Mouse (Mus musculus): ENCODE results near the gene Notch1. TPM values are rescaled to one million over a fixed set of nuclear protein-coding genes. Genes with fewer than 3 reads are reported as not detected.

The Notch1 gene
- polyA plus RNA-seq, 1 experiment = 4.5 TPM

DNA sequence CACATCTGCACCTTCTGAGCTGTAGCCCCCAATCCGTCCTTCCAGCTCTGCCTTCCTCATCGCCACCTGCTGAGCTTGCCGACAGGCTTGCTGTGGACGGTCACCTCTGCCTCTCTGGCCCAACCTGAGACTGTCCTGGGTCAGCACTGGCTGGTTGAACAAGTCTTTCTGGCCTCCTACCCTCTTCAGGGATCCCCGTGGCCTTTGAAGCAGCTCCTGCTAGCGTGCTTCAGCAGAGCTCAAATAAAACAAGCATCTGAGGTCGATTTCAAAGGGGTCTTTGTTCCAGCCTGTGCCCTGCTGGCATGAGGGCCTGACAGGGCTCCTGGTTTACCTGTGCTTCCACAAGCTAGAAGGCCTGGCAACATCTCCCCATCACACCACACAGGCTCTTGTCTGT, 24.3 kb upstream of the Notch1 start:
- H3K27me3 ChIP-seq (ENCODE audit: control insufficient read depth, insufficient read depth, insufficient read length) = no peaks in the 10 kb centered on the region
- H3K79me3 ChIP-seq (ENCODE audit: low read depth) = no peaks in the 10 kb centered on the region
- H3K36me3 ChIP-seq (ENCODE audit: control insufficient read depth, insufficient read depth) = no peaks in the 10 kb centered on the region
- no peaks in the 10 kb centered on the region for H3K79me2 ChIP-seq (ENCODE audit: control insufficient read depth, insufficient read depth)
- no peak overlapping the region for H3K4me3 ChIP-seq (ENCODE audit: insufficient read depth, poor library complexity, severe bottlenecking)
- H3ac ChIP-seq (ENCODE audit: control insufficient read depth, insufficient read length, low read depth) = no peak overlapping the region
- no peak for TF ChIP-seq FOSL1 (IDR thresholded peaks at IDR 0.05; ENCODE audit: insufficient read depth, low read length, poor library complexity, severe bottlenecking)
- no peak for TF ChIP-seq USF1 (IDR thresholded peaks at IDR 0.05; ENCODE audit: low read depth)
- TF ChIP-seq CTCF (IDR thresholded peaks at IDR 0.05; ENCODE audit: control insufficient read depth, insufficient read depth, insufficient read length) = no peak
- TF ChIP-seq MAX (IDR thresholded peaks at IDR 0.05) = no peak
- TF ChIP-seq CEBPB (IDR thresholded peaks at IDR 0.05; ENCODE audit: low read depth) = no peak
- no peak for TF ChIP-seq MYOG (IDR thresholded peaks at IDR 0.05; ENCODE audit: control insufficient read depth, extremely low read depth, insufficient read length)
- no peak for TF ChIP-seq MYOD1 (IDR thresholded peaks at IDR 0.05; ENCODE audit: control insufficient read depth, insufficient read length, low read depth)

DNA sequence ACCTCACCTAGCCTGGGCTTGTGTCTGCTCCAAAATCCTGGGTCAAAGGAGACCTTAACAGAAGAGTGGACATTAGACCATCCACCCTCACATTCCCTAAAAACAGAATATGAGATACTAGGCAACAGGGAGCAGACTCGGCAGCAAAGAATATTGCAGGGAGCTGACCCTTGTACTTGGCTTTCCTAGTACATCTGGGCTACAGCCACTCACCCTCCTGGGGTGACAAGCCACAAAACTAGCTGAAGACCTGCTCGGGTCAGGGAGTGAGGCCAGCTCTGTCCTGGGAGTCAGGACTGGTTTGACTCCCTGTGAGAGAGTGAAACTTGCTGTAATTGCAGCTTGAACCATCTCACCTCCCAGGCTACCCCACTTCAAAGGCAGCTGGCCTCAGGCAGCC, 23.1 kb upstream of the Notch1 start:
- H3K27me3 ChIP-seq (ENCODE audit: control insufficient read depth, insufficient read depth, insufficient read length) = no peaks in the 10 kb centered on the region
- no peak overlapping the region for H3K4me3 ChIP-seq (ENCODE audit: insufficient read depth, poor library complexity, severe bottlenecking)
- H3K79me3 ChIP-seq (ENCODE audit: low read depth) = no peaks in the 10 kb centered on the region
- H3K36me3 ChIP-seq (ENCODE audit: control insufficient read depth, insufficient read depth) = no peaks in the 10 kb centered on the region
- no peak overlapping the region for H3ac ChIP-seq (ENCODE audit: control insufficient read depth, insufficient read length, low read depth)
- H3K79me2 ChIP-seq (ENCODE audit: control insufficient read depth, insufficient read depth) = no peaks in the 10 kb centered on the region
- TF ChIP-seq FOSL1 (IDR thresholded peaks at IDR 0.05; ENCODE audit: insufficient read depth, low read length, poor library complexity, severe bottlenecking) (no peak), MYOD1 (IDR thresholded peaks at IDR 0.05; ENCODE audit: control insufficient read depth, insufficient read length, low read depth) (no peak), CTCF (IDR thresholded peaks at IDR 0.05; ENCODE audit: control insufficient read depth, insufficient read depth, insufficient read length) (no peak), USF1 (IDR thresholded peaks at IDR 0.05; ENCODE audit: low read depth) (no peak), MYOG (IDR thresholded peaks at IDR 0.05; ENCODE audit: control insufficient read depth, extremely low read depth, insufficient read length) (no peak), MAX (IDR thresholded peaks at IDR 0.05) (no peak), CEBPB (IDR thresholded peaks at IDR 0.05; ENCODE audit: low read depth) (no peak)

- TF ChIP-seq CTCF (IDR thresholded peaks at IDR 0.05; ENCODE audit: control insufficient read depth, insufficient read depth, insufficient read length) (no peak), FOSL1 (IDR thresholded peaks at IDR 0.05; ENCODE audit: insufficient read depth, low read length, poor library complexity, severe bottlenecking) (no peak), MYOD1 (IDR thresholded peaks at IDR 0.05; ENCODE audit: control insufficient read depth, insufficient read length, low read depth) (no peak), MAX (IDR thresholded peaks at IDR 0.05) (no peak)
- H3K36me3 ChIP-seq (ENCODE audit: control insufficient read depth, insufficient read depth) = no peaks in the 10 kb centered on the region
Measured at GRCm38 (mm10) chr2:26535517-26536045, 19.1 kb upstream of the Notch1 start.

DNA sequence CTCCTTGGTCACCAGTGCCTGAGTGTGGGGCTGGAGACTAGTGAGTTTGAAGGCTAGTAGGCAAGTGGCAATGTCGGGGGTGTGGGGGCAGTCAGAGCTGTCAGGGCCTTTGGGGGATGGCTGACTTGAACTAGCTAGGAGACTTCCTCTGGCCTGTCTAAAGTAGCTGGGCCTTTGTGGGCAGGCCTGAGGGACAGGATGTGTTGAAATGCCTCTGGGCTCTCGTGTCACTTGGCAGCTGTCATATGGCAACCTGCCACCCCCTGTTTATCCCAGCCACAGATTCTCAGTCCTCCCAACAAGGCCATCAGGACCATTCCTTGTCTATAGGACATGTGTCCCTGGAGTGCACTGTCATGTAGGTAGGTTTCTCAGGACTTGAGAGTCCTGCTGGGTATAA, 18.2 kb upstream of the Notch1 start:
- Histone ChIP-seq H3K79me3 (ENCODE audit: low read depth) (no peaks in the 10 kb centered on the region), H3ac (ENCODE audit: control insufficient read depth, insufficient read length, low read depth) (no peak overlapping the region), H3K36me3 (ENCODE audit: control insufficient read depth, insufficient read depth) (no peaks in the 10 kb centered on the region), H3K27me3 (ENCODE audit: control insufficient read depth, insufficient read depth, insufficient read length) (no peaks in the 10 kb centered on the region), H3K4me3 (ENCODE audit: insufficient read depth, poor library complexity, severe bottlenecking) (no peak overlapping the region), H3K79me2 (ENCODE audit: control insufficient read depth, insufficient read depth) (no peaks in the 10 kb centered on the region)
- no peak for TF ChIP-seq FOSL1 (IDR thresholded peaks at IDR 0.05; ENCODE audit: insufficient read depth, low read length, poor library complexity, severe bottlenecking)
- peak; percentile 78 for TF ChIP-seq CEBPB (IDR thresholded peaks at IDR 0.05; ENCODE audit: low read depth)
- TF ChIP-seq MYOD1 (IDR thresholded peaks at IDR 0.05; ENCODE audit: control insufficient read depth, insufficient read length, low read depth) = peak; percentile 76

More at GRCm38 (mm10) chr2:26535517-26536045, 19.1 kb upstream of the Notch1 start:
- Histone ChIP-seq H3K79me3 (ENCODE audit: low read depth) (no peaks in the 10 kb centered on the region), H3K4me3 (ENCODE audit: insufficient read depth, poor library complexity, severe bottlenecking) (no peak overlapping the region), H3ac (ENCODE audit: control insufficient read depth, insufficient read length, low read depth) (no peak overlapping the region), H3K27me3 (ENCODE audit: control insufficient read depth, insufficient read depth, insufficient read length) (no peaks in the 10 kb centered on the region), H3K79me2 (ENCODE audit: control insufficient read depth, insufficient read depth) (no peaks in the 10 kb centered on the region)

- no peaks in the 10 kb centered on the region for H3K27me3 ChIP-seq (ENCODE audit: control insufficient read depth, insufficient read depth, insufficient read length)
- H3ac ChIP-seq (ENCODE audit: control insufficient read depth, insufficient read length, low read depth) = no peak overlapping the region
- TF ChIP-seq USF1 (IDR thresholded peaks at IDR 0.05; ENCODE audit: low read depth) = no peak
- no peaks in the 10 kb centered on the region for H3K79me3 ChIP-seq (ENCODE audit: low read depth)
- no peaks in the 10 kb centered on the region for H3K79me2 ChIP-seq (ENCODE audit: control insufficient read depth, insufficient read depth)
- H3K4me3 ChIP-seq (ENCODE audit: insufficient read depth, poor library complexity, severe bottlenecking) = no peak overlapping the region
- no peaks in the 10 kb centered on the region for H3K36me3 ChIP-seq (ENCODE audit: control insufficient read depth, insufficient read depth)
Measured at GRCm38 (mm10) chr2:26534161-26534560, 17.7 kb upstream of the Notch1 start.

DNA sequence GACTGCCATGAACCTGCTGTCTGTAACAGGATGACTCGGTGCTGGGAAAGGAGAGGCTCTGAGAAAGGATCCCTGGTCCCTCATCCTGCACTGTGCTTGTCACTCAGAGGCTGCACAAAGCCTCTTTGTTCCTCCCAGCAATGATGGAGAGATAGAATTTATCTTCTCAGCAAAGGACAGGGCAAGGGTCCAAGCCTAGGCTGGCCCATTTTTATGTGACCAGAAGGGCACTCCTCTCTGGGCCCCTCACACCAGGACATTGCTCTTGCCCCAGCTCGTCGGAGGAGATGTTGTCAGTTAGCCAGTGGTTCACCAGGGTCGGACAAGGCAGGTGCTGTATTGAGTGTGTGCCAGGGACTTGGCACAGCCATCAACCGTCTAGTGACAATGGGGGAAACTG, 16.8 kb upstream of the Notch1 start:
- H3K36me3 ChIP-seq (ENCODE audit: control insufficient read depth, insufficient read depth) = no peaks in the 10 kb centered on the region
- H3K4me3 ChIP-seq (ENCODE audit: insufficient read depth, poor library complexity, severe bottlenecking) = no peak overlapping the region
- no peak for TF ChIP-seq USF1 (IDR thresholded peaks at IDR 0.05; ENCODE audit: low read depth)
- TF ChIP-seq MYOD1 (IDR thresholded peaks at IDR 0.05; ENCODE audit: control insufficient read depth, insufficient read length, low read depth) = peak; percentile 8
- no peaks in the 10 kb centered on the region for H3K79me2 ChIP-seq (ENCODE audit: control insufficient read depth, insufficient read depth)
- no peaks in the 10 kb centered on the region for H3K27me3 ChIP-seq (ENCODE audit: control insufficient read depth, insufficient read depth, insufficient read length)
- H3ac ChIP-seq (ENCODE audit: control insufficient read depth, insufficient read length, low read depth) = no peak overlapping the region
- no peaks in the 10 kb centered on the region for H3K79me3 ChIP-seq (ENCODE audit: low read depth)
